9 mouse cellular contexts compared by ENCODE assay signal in the genomic region with DNA sequence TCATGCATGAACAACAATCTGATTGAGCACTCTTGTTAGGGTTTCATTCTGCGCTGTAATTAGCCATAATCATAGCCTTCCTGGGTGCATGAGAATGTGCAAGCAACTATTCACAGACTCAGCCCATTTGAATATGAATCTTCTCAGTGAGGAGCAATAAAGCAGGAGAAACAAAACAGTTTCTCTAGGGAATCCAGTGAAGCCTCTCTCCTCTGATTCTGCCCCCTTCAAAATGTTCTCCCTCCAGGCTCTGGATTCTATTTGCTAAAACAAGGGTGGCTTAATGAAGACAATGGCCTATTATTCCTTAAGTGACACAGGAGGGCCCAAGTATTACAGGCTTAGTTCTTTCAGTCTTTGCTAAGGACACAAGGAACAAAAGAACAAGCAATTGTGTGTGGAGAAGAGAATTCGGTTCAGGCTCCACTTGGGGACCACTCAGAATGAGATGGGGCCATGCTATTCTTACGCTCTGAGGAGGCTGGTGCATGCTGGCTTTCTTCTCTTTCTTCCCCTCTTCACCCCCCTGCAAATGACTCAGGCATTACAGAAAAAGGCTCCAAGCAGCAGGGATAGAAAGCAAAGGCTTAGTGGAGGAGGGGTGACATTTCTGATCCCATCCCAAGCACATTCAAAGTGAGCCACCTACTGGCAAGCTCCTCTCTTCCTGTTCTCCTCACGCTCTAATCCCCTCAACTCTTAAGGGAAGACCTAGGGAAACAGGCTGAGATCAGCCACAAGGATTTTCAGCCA.
A peak's percentile ranks its signal among the peaks of the same experiment; 100 is the strongest.
DNase-seq lines count a peak whose midpoint lies in the region; ATAC-seq and TF ChIP-seq lines count a peak whose summit lies in the region.
"Had no signal": no experiment of that assay in that cellular context is flagged by ENCODE, and none has a peak within 500 bp of the region (broad histone marks: within the 10 kb centered on the region; RNA-seq: fewer than 3 reads in every experiment).

No protein-coding gene starts in this region.

- DNase-seq in urinary bladder, adult 18-20 months (ENCODE audit: low spot score in 2 of 2), result peak; percentile 12 to 34
- DNase-seq in urinary bladder, adult 2 months (ENCODE audit: low spot score), result no peak
- peak; percentile 93 for DNase-seq in kidney, postnatal 0 days (ENCODE audit: low spot score)
- DNase-seq in limb, embryonic 14.5 days (ENCODE audit: low spot score), result peak; percentile 88
- no peak for DNase-seq in spleen, adult 18-20 months

- H3K4me3 ChIP-seq in embryonic facial prominence, embryonic 15.5 days (replicated peaks), result no peak overlapping the region
- H3K4me3 ChIP-seq in heart, embryonic 13.5 days, result no peak overlapping the region
- no peak overlapping the region for H3K4me3 ChIP-seq in kidney, postnatal 0 days (replicated peaks; ENCODE audit: low read depth, low read length)
- no peak overlapping the region for H3K4me3 ChIP-seq in limb, embryonic 14.5 days (replicated peaks; ENCODE audit: low read length)
- H3K4me3 ChIP-seq in neural tube, embryonic 13.5 days, result no peak overlapping the region
- H3K4me3 ChIP-seq: megakaryocyte, embryonic 14.5 days had no signal

- no peak overlapping the region for H3K9ac ChIP-seq in embryonic facial prominence, embryonic 15.5 days
- 0 out of 2 replicates have a peak overlapping the region, but pooled peaks have one; percentile 4 for H3K9ac ChIP-seq in heart, embryonic 13.5 days
- no peak overlapping the region for H3K9ac ChIP-seq in kidney, postnatal 0 days (ENCODE audit: low read depth, low read length)
- H3K9ac ChIP-seq in limb, embryonic 14.5 days (ENCODE audit: low read depth, low read length, severe bottlenecking), result no peak overlapping the region
- H3K9ac ChIP-seq in neural tube, embryonic 13.5 days, result 0 out of 2 replicates have a peak overlapping the region, but pooled peaks have one; percentile 6

- H3K27ac ChIP-seq in embryonic facial prominence, embryonic 15.5 days (replicated peaks), result no peak overlapping the region
- peak overlapping the region; percentile 13; the same call in 1 of the 2 replicates for H3K27ac ChIP-seq in heart, embryonic 13.5 days (replicated peaks)
- H3K27ac ChIP-seq in kidney, postnatal 0 days, result no peak overlapping the region
- no peak overlapping the region for H3K27ac ChIP-seq in limb, embryonic 14.5 days (replicated peaks; ENCODE audit: low read depth, low read length)
- peak overlapping the region; percentile 77 for H3K27ac ChIP-seq in neural tube, embryonic 13.5 days (replicated peaks)

- WGBS in embryonic facial prominence, embryonic 15.5 days, result 23% methylated on average over 4 of the region's 4 CpGs
- WGBS in heart, embryonic 13.5 days, result 34% methylated on average over 4 of the region's 4 CpGs
- 30% methylated on average over 4 of the region's 4 CpGs for WGBS in kidney, postnatal 0 days
- WGBS in limb, embryonic 14.5 days, result 29% methylated on average over 4 of the region's 4 CpGs
- 6% methylated on average over 4 of the region's 4 CpGs for WGBS in neural tube, embryonic 13.5 days

- no peaks in the 10 kb centered on the region for H3K36me3 ChIP-seq in embryonic facial prominence, embryonic 15.5 days
- no peaks in the 10 kb centered on the region for H3K36me3 ChIP-seq in heart, embryonic 13.5 days
- H3K36me3 ChIP-seq in kidney, postnatal 0 days (ENCODE audit: insufficient read depth, low read length), result no peaks in the 10 kb centered on the region
- H3K36me3 ChIP-seq in limb, embryonic 14.5 days (ENCODE audit: control insufficient read depth, insufficient read depth, low read length), result no peaks in the 10 kb centered on the region
- no peaks in the 10 kb centered on the region for H3K36me3 ChIP-seq in neural tube, embryonic 13.5 days

- no peaks in the 10 kb centered on the region for H3K9me3 ChIP-seq in embryonic facial prominence, embryonic 15.5 days (replicated peaks)
- no peaks in the 10 kb centered on the region for H3K9me3 ChIP-seq in heart, embryonic 13.5 days
- H3K9me3 ChIP-seq in kidney, postnatal 0 days (replicated peaks; ENCODE audit: low read length), result no peaks in the 10 kb centered on the region
- no peaks in the 10 kb centered on the region for H3K9me3 ChIP-seq in limb, embryonic 14.5 days (ENCODE audit: control insufficient read depth, low read length)
- H3K9me3 ChIP-seq in neural tube, embryonic 13.5 days, result no peaks in the 10 kb centered on the region
- H3K9me3 ChIP-seq: megakaryocyte, embryonic 14.5 days had no signal

- TF ChIP-seq POLR2A in limb, embryonic 14.5 days (IDR thresholded peaks at IDR 0.05; ENCODE audit: borderline replicate concordance, extremely low read depth, insufficient read depth, insufficient read length), result no peak

- no peaks in the 10 kb centered on the region for H3K4me1 ChIP-seq in embryonic facial prominence, embryonic 15.5 days
- H3K4me1 ChIP-seq in heart, embryonic 13.5 days, result peaks cover 9% of the 10 kb centered on the region
- H3K4me1 ChIP-seq in kidney, postnatal 0 days (replicated peaks; ENCODE audit: insufficient read depth, low read length), result peaks cover 4% of the 10 kb centered on the region; the same call in 1 of the 2 replicates
- H3K4me1 ChIP-seq in limb, embryonic 14.5 days (ENCODE audit: control insufficient read depth, insufficient read depth, low read length), result peaks cover 10% of the 10 kb centered on the region
- peaks cover 28% of the 10 kb centered on the region for H3K4me1 ChIP-seq in neural tube, embryonic 13.5 days (replicated peaks)
- H3K4me1 ChIP-seq: megakaryocyte, embryonic 14.5 days had no signal

- no peak overlapping the region for H3K4me2 ChIP-seq in embryonic facial prominence, embryonic 15.5 days (replicated peaks)
- no peak overlapping the region for H3K4me2 ChIP-seq in heart, embryonic 13.5 days
- no peak overlapping the region for H3K4me2 ChIP-seq in kidney, postnatal 0 days (ENCODE audit: low read length)
- no peak overlapping the region for H3K4me2 ChIP-seq in limb, embryonic 14.5 days (replicated peaks; ENCODE audit: low read depth, low read length, severe bottlenecking)
- peak overlapping the region; percentile 5 for H3K4me2 ChIP-seq in neural tube, embryonic 13.5 days

- peak; percentile 54; the same call in 1 of the 2 replicates for ATAC-seq in embryonic facial prominence, embryonic 15.5 days (ENCODE audit: insufficient number of reproducible peaks, low FRiP score, low TSS enrichment, low read depth)
- ATAC-seq in heart, embryonic 13.5 days (ENCODE audit: extremely low read depth, insufficient number of reproducible peaks, low FRiP score, low TSS enrichment), result no peak
- 0 out of 2 replicates have a peak, but pooled peaks have one; percentile 36 for ATAC-seq in kidney, postnatal 0 days (replicated peaks; ENCODE audit: low FRiP score, low read depth)
- ATAC-seq in limb, embryonic 14.5 days (ENCODE audit: low FRiP score, low read depth), result peak; percentile 75
- ATAC-seq in neural tube, embryonic 13.5 days (ENCODE audit: low read depth), result peak; percentile 95

- peak; percentile 89 for TF ChIP-seq CTCF in kidney, postnatal 0 days (IDR thresholded peaks at IDR 0.05; ENCODE audit: low read depth)

- H3K27me3 ChIP-seq in embryonic facial prominence, embryonic 15.5 days, result no peaks in the 10 kb centered on the region
- H3K27me3 ChIP-seq in heart, embryonic 13.5 days (replicated peaks), result no peaks in the 10 kb centered on the region
- H3K27me3 ChIP-seq in kidney, postnatal 0 days (ENCODE audit: insufficient read depth, low read length), result no peaks in the 10 kb centered on the region
- H3K27me3 ChIP-seq in limb, embryonic 14.5 days (ENCODE audit: control insufficient read depth, insufficient read depth, low read length), result no peaks in the 10 kb centered on the region
- H3K27me3 ChIP-seq in neural tube, embryonic 13.5 days, result no peaks in the 10 kb centered on the region
- H3K27me3 ChIP-seq: megakaryocyte, embryonic 14.5 days had no signal

Comparison
In these comparisons a context has a peak if more than half of its experiments do, and no peak if none do; other contexts are left out.
1. DNase-seq: peak in urinary bladder, adult 18-20 months (2 of 2), kidney, postnatal 0 days (single experiment) and limb, embryonic 14.5 days (single experiment); none in urinary bladder, adult 2 months (single experiment) and spleen, adult 18-20 months (0 of 2).
2. H3K27ac ChIP-seq: peak in heart, embryonic 13.5 days (single experiment) and neural tube, embryonic 13.5 days (single experiment); none in embryonic facial prominence, embryonic 15.5 days (single experiment), kidney, postnatal 0 days (single experiment) and limb, embryonic 14.5 days (single experiment).
3. H3K9ac ChIP-seq: peak in heart, embryonic 13.5 days (single experiment) and neural tube, embryonic 13.5 days (single experiment); none in embryonic facial prominence, embryonic 15.5 days (single experiment), kidney, postnatal 0 days (single experiment) and limb, embryonic 14.5 days (single experiment).